Mouse (Mus musculus): ENCODE data around the gene Mef2b.

GRCm38 (mm10) chr8:70172043-70172681 is 32.7 kb downstream of the Mef2b start, which contains the start of gene Tmem161a:
- TF ChIP-seq TCF12 (IDR thresholded peaks at IDR 0.05; ENCODE audit: insufficient read depth, poor library complexity, severe bottlenecking) (no peak), MYOG (IDR thresholded peaks at IDR 0.05; ENCODE audit: control insufficient read depth in 1 of 3, insufficient read depth in 1 of 3, insufficient read length in 2 of 3, low read depth in 2 of 3) (no peak)

Data from myocyte (in vitro differentiated cells).